Comparison of ENCODE assay signal across 17 mouse cellular contexts in the genomic region with DNA sequence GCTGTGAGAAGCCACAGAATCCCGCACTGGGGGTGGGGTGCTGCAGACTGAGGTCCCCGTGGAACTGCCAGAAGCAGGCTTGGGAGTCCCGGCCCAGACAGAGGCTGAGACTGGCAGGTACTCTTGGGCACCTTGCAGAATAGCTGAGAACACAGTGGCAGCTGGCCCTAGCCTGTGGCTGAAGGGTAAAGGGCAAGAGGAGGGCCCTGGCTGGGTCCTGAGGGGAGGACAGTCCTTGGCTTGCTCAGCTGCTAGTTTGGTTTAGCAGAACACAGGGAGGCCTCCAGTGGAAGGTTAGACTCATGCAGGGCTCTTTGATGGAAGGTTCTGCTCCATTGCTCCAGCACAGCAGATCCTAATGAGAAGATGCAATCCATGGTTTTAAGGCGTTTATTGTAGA.
DNase-seq lines count a peak whose midpoint lies in the region; ATAC-seq lines count a peak whose summit lies in the region.
"Had no signal": no experiment of that assay in that cellular context is flagged by ENCODE, and none has a peak within 500 bp of the region (broad histone marks: within the 10 kb centered on the region; RNA-seq: fewer than 3 reads in every experiment).

No protein-coding gene starts in this region.

- ATAC-seq in cerebellum, adult (ENCODE audit: insufficient number of reproducible peaks, low FRiP score, low TSS enrichment): 0 out of 2 replicates have a peak, but pooled peaks have one; percentile 6
- ATAC-seq: activated CD4-positive, CD25-positive, alpha-beta regulatory T cell, adult 4 months; forebrain, embryonic 15.5 days; hindbrain, embryonic 16.5 days had no signal

- peak; percentile 11 for DNase-seq in adrenal gland, adult 2 months
- no peak for DNase-seq in adrenal gland, adult 18-20 months (ENCODE audit: low spot score in 2 of 2)
- DNase-seq in cerebellum, adult 11 months: no peak
- peak; percentile 6 for DNase-seq in kidney, postnatal 10 days
- DNase-seq in kidney, postnatal 4 days: no peak
- DNase-seq in adrenal gland, postnatal 25 days: peak; percentile 8
- DNase-seq: cerebellum, adult 11-12 months; cerebellum, adult 8-10 months; embryo, embryonic 11 days; gastrocnemius, postnatal 25 days; heart, adult 18-20 months; heart, postnatal 10 days; heart, postnatal 36 days had no signal

Comparison
In these comparisons a context has a peak if more than half of its experiments do, and no peak if none do; other contexts are left out.
1. DNase-seq: peak in adrenal gland, adult 2 months (single experiment), kidney, postnatal 10 days (single experiment) and adrenal gland, postnatal 25 days (single experiment); none in adrenal gland, adult 18-20 months (0 of 2), cerebellum, adult 11 months (single experiment) and kidney, postnatal 4 days (0 of 2).